Mouse (Mus musculus): ENCODE results near the gene Hsp90aa1. TPM values are rescaled to one million over a fixed set of nuclear protein-coding genes. Genes with fewer than 3 reads are reported as not detected.

Hsp90aa1 gene
- 94.0 and 152 TPM in 2 replicates for polyA plus RNA-seq (2012; rRNA removed)

GRCm38 (mm10) chr12:110702556-110702955 is at the start of gene Hsp90aa1:
TSS of gene Hsp90aa1 (minus strand) at chr12:110702728.

DNA sequence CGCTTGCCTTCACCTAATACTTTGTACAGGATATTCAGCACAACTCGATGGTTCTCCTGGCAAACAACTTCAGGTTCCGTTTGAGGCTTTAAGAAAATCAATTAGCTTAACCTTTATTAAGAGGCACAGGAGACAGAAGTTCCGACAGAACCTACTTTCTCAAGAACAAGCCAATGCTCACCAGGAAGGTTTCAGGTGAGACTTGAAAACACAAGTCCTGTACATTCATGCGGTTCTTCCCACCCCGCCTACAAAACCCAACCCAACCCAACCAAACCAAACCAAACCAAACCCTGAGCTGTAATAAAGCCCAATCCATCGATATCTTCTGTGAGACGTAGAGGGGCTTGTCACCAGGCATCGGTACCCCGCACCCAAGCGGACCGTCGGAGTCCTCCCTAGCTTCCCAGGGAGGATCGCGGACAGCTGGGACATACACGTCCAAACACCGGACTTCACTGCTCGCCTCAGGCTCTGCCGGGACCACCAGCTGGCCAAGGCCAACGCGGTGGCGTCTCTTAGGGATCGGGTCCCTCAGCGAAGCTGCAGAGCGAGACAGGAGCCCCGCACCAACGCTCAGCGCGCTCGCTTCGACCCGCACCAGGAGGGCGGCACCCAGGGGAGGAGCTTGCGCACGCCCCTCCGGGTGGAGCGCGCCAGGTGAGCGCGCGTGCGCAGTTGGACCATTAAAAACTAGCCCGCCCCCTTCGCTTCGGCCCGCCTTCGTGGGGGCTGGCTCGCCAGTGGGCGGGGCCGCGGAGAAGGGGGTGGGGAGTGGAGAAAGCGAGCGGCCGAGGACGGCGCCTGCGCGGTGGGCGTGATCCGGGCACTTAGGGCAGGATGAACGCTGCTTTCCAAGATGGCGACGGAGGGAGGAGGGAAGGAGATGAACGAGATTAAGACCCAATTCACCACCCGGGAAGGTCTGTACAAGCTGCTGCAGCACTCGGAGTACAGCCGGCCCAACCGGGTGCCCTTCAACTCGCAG is 34.9 kb upstream of the Hsp90aa1 start, which contains the start of gene Wdr20:
Wdr20 (plus strand) TSS at position 775 of the 988 bp plus-strand sequence.

GRCm38 (mm10) chr12:110682561-110683299 is 19.8 kb downstream of the Hsp90aa1 start, which contains the start of gene 1700001K19Rik:
TSS of gene 1700001K19Rik (minus strand) at chr12:110682619.

Other genes with a start within 250 kb of the Hsp90aa1 start
- gene Dync1h1, start 101.3 kb downstream of the Hsp90aa1 start, polyA plus RNA-seq (2012; rRNA removed): 343 and 346 TPM in 2 replicates
- gene 1700001K19Rik, start 20.1 kb downstream of the Hsp90aa1 start, polyA plus RNA-seq (2012; rRNA removed): not detected in 2 replicates
- gene Wdr20, start 35.2 kb upstream of the Hsp90aa1 start, polyA plus RNA-seq (2012; rRNA removed): 14.8 and 17.0 TPM in 2 replicates
- 7.0 and 7.1 TPM in 2 replicates for gene Mok, start 138.2 kb upstream of the Hsp90aa1 start, polyA plus RNA-seq (2012; rRNA removed)
- gene Zfp839, start 147.5 kb upstream of the Hsp90aa1 start, polyA plus RNA-seq (2012; rRNA removed): 8.8 and 9.4 TPM in 2 replicates
- gene Cinp, start 186.4 kb upstream of the Hsp90aa1 start, polyA plus RNA-seq (2012; rRNA removed): 56.8 and 73.0 TPM in 2 replicates
- gene Tecpr2, start 186.5 kb upstream of the Hsp90aa1 start, polyA plus RNA-seq (2012; rRNA removed): 13.1 and 15.7 TPM in 2 replicates